Mouse (Mus musculus): Measurements from ENCODE around the gene Arl1.
A peak's percentile ranks its signal among the peaks of the same experiment; 100 is the strongest.
"Not testable (repeated sequence)": the region's sequence is repeated elsewhere in the genome, so short reads cannot be mapped to it uniquely, and the experiment has no call there.

Arl1 gene

GRCm38 (mm10) chr10:88730571-88731495, at the start of gene Arl1:
TSS of gene Arl1 (plus strand) at chr10:88730858.
- peak; percentile 95 for DNase-seq

- DNase-seq, result peak; percentile 5
Measured at GRCm38 (mm10) chr10:88682904-88683563, 47.6 kb upstream of the Arl1 start.

- no peak for DNase-seq
Measured at GRCm38 (mm10) chr10:88684925-88685324, 45.7 kb upstream of the Arl1 start, which contains the start of gene Spic. TSS of gene Spic (minus strand) at chr10:88685015.

GRCm38 (mm10) chr10:88700938-88701337, 29.7 kb upstream of the Arl1 start:
- DNase-seq, result no peak

GRCm38 (mm10) chr10:88708671-88709523, 21.8 kb upstream of the Arl1 start:
- DNase-seq, result no peak

- peak; percentile 20 for DNase-seq
Measured at GRCm38 (mm10) chr10:88712359-88712758, 18.3 kb upstream of the Arl1 start.

GRCm38 (mm10) chr10:88714744-88715143, 15.9 kb upstream of the Arl1 start:
- no peak for DNase-seq

- DNase-seq, result no peak
Measured at GRCm38 (mm10) chr10:88715621-88716020, 15.0 kb upstream of the Arl1 start.

- DNase-seq, result no peak
Measured at GRCm38 (mm10) chr10:88716986-88717755, 13.5 kb upstream of the Arl1 start.

- DNase-seq, result no peak
Measured at GRCm38 (mm10) chr10:88717756-88718025, 13.0 kb upstream of the Arl1 start.

- DNase-seq, result no peak
Measured at GRCm38 (mm10) chr10:88719618-88720017, 11.0 kb upstream of the Arl1 start.

GRCm38 (mm10) chr10:88725343-88725742, 5.3 kb upstream of the Arl1 start:
- peak; percentile 61 for DNase-seq

GRCm38 (mm10) chr10:88727128-88727527, 3.5 kb upstream of the Arl1 start:
- DNase-seq, result peak; percentile 68

- DNase-seq, result no peak
Measured at GRCm38 (mm10) chr10:88728166-88728565, 2.5 kb upstream of the Arl1 start.

GRCm38 (mm10) chr10:88731496-88732308, 1.0 kb downstream of the Arl1 start:
- DNase-seq, result no peak

- no peak for DNase-seq
Measured at GRCm38 (mm10) chr10:88732309-88732622, 1.6 kb downstream of the Arl1 start.

- not testable (repeated sequence) for DNase-seq
Measured at GRCm38 (mm10) chr10:88739074-88739473, 8.4 kb downstream of the Arl1 start.

GRCm38 (mm10) chr10:88739818-88740217, 9.2 kb downstream of the Arl1 start:
- no peak for DNase-seq

GRCm38 (mm10) chr10:88740781-88741180, 10.1 kb downstream of the Arl1 start:
- no peak for DNase-seq

- no peak for DNase-seq
Measured at GRCm38 (mm10) chr10:88741426-88741825, 10.8 kb downstream of the Arl1 start.

- no peak for DNase-seq
Measured at GRCm38 (mm10) chr10:88761524-88762212, 31.0 kb downstream of the Arl1 start.
